Mouse (Mus musculus): ENCODE data around the gene Nans.

GRCm38 (mm10) chr4:46523324-46523723 is 34.3 kb downstream of the Nans start:
- TF ChIP-seq E2F4 (IDR thresholded peaks at IDR 0.05; ENCODE audit: insufficient read depth): no peak
- TF ChIP-seq TCF3 (IDR thresholded peaks at IDR 0.05; ENCODE audit: insufficient read length, low read depth): no peak
- TF ChIP-seq MYOG (IDR thresholded peaks at IDR 0.05; ENCODE audit: control insufficient read depth in 1 of 3, insufficient read depth in 1 of 3, insufficient read length in 2 of 3, low read depth in 2 of 3): no peak
- TF ChIP-seq POLR2A (IDR thresholded peaks at IDR 0.05; ENCODE audit: insufficient read length, low read depth): no peak
- TF ChIP-seq TCF12 (IDR thresholded peaks at IDR 0.05; ENCODE audit: insufficient read depth, poor library complexity, severe bottlenecking): no peak
- no peak for TF ChIP-seq POLR2AphosphoS2 (IDR thresholded peaks at IDR 0.05; ENCODE audit: insufficient read length, low read depth)
- TF ChIP-seq USF1 (IDR thresholded peaks at IDR 0.05; ENCODE audit: low read depth): no peak
- no peak for TF ChIP-seq MAX (IDR thresholded peaks at IDR 0.05; ENCODE audit: low read depth)
- no peak for TF ChIP-seq CEBPB (IDR thresholded peaks at IDR 0.05; ENCODE audit: insufficient read depth, poor library complexity, severe bottlenecking)
- no peak for TF ChIP-seq MYOD1 (IDR thresholded peaks at IDR 0.05; ENCODE audit: control insufficient read depth in 1 of 3, insufficient read length in 2 of 3, low read depth in 2 of 3)
- TF ChIP-seq REST (IDR thresholded peaks at IDR 0.05; ENCODE audit: insufficient read depth, insufficient read length): no peak
